Mouse (Mus musculus) thymus, postnatal 25 days (tissue): ENCODE measurements around the gene Ap1m1.

Source experiments
- DNase-seq: peaks from one replicate; pipeline ENCODE4 v3.0.0; 2022

Gene Ap1m1

DNA sequence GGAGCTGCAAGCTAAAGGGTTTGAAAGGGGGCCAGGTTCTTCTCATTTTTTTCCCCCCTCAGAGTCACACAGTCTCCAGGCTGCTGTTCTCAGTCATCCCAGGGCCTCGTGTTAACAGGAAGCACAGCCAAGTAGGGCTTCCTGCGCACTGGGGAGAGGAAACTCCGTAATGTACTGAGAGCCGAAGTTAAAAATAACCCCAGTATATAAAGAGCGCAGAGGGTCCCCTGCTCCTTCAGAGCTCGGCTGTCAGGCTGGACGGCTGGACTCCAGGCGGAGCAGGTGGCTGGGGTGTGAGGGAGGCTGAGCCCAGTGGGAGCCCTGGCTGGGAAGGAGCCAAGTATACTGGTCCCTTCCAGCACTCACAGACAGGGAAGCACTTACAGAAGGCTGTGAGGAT lies 55.9 kb downstream of the Ap1m1 start:
- DNase-seq, result peak; percentile 62

DNA sequence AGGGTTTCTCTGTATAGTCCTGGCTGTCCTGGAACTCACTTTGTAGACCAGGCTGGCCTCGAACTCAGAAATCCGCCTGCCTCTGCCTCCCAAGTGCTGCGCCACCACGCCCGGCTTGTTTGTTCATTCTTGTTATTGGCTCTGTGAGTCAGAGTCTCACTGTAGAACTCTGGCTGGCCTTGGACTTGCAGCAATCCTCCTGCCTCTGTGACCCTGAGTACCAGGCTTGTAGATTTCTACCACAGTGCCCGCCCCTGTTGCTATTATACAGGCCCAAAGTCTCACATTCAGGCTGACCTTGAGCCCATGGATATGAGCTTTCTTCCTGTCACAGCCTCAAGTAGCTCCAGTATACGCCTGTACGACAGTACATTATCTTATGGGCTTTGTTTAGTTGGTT lies 56.7 kb downstream of the Ap1m1 start:
- no peak for DNase-seq

DNA sequence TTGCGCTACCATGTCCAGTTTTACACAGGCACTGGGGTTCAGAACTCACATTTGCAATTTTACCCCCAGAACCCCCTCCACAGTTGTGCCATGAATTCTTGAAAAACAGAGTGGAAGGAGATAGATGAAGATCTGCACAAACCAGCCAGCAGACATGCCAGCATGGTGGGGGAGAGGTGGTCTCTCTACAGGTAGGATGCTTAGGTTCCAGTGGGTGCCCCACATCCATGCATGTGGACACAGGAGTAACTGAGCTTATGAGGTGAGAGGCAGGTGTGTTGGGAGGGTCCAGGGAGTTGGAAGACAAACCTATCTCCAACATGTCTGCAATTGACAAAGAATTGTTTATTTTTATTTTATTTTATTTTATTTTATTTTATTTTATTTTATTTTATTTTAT lies 59.1 kb downstream of the Ap1m1 start:
- no peak for DNase-seq

DNA sequence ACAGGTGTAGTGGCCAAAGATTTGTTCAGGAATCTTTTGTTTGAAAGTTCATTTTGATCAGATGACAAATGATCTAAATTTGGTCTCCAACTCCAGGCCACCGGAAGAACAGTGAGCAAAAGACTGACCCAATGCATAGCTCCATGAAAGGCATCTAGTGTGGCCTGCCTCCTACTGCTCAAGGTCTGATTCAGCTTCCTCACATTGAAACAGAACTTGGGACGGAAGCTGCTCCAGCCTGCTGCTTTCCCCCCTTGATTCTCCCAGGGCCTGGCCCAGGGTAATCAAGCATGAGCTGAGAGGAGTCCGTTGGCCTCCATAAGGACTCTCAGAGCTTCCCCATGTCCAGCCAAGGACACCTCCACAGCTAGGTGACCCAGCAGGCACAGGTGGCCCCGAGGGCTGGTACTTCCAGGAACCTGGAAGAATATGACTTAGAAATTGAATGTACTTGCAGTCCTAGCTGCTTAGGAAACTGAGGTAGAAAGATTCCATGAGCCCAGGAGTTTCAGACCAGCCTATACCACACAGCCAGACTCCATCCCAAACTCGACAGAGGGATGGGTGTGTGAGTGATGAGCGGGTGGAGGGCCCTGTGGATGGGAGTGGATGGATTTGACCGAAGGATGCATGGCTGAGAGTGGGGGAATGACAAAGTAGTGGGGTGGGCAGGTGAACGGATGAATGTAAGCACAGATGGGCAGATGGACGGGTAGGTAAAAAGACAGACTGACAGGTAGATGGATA lies 61.0 kb downstream of the Ap1m1 start:
- no peak for DNase-seq

DNA sequence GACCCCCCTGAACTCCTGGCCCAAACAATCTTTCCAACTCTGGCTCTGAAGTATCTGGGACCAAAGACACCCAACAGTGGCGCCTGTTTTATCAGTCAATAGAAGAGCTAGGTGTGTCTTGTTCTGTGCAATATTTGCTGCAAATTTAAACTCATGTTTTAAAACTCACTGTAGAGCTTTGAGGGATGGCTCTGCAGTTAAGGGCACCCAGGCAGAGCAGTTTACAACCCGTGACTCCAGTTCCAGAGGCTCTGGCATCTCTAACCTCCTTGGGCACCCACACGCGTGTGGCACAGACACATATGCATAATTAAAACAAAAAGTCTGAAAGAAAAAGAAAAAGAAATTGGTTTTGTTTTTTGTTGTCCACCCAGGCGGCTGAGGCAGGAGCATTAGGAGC lies 61.7 kb downstream of the Ap1m1 start:
- DNase-seq, result no peak

DNA sequence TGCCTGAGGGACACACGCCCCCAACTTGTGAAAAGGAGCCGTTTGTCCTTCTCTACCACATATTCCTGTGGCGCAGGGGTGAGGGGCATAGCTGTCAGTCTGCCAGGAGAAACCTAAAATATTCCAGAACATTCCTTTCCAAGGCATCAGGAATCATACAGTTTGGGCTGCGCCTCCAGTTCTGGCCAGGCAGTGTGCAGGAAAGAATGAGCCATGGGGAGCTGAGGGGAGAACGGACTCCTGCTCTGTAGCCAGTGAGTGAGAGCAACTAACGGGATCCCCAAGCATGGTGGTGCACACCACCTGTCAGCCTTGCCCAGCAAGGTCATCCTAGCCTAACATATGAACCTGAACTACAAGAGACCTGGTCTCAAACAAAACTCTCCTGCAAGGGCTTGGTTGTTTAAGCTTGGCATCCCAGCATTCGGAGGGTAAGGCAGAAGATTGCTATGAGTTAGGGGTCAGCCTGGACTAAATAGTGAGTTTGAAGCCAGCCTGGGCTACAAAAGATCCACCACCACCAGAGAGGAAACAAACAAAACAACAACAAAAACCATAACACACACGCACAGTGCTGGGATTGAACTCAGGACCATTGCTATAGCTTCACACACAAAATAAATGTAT lies 63.3 kb downstream of the Ap1m1 start:
- DNase-seq, result no peak

DNA sequence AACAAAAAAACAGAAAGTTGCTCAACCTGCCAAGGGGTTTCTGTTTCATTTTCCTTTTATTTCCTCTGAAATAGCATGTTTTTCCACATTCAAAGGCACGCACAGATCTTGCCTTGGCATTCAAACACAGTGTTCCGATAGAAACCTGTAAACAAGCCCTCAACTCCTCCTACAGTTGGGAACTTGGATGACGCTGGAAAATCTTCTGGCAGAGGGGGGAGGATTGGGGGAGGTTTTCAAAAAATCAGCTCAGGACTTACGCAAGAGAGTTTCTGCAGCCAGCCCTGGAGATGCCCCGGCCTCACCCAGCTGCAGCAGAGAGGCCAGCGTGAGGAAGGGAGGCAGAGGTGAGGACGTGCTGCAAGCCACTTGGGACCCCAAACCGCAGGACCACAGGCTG lies 63.8 kb downstream of the Ap1m1 start:
- DNase-seq, result peak; percentile 40

DNA sequence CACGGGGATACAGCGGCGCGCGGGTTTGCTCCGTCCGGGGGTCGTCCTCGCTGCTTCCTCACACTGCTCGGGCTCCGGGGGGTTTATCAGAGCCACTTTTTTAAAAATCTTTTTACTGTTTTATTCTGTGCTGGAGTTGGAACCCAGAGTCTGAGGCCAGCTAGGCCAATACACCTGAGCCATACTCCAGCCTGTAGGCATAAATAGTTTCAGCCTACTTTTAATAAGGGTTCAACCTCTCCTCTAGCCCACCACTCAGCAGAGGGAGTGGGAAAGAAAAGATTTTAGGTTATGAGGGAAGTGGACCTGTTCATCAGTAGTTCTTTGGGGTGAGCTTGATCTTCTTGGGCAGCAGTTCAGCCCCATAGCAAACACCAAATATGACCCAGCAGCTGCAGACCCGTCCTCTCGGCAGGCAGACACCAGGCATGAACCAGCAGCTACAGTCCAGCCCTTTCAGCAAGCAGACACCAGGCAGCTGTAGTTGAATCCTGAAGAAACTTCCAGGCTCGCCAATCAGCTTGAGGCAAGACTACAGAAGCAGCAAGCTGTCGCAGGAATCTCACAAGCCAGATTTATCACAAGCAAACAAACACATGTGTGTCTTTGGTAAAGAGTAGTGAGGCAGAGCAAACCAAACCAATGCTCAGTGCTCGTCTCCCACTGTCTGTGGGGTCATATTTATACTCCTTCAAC lies 65.5 kb downstream of the Ap1m1 start, which contains the start of gene Gm10282:
Gene Gm10282, minus strand, starts transcription at position 51 of the 696 bp plus-strand sequence.
- DNase-seq, result no peak

DNA sequence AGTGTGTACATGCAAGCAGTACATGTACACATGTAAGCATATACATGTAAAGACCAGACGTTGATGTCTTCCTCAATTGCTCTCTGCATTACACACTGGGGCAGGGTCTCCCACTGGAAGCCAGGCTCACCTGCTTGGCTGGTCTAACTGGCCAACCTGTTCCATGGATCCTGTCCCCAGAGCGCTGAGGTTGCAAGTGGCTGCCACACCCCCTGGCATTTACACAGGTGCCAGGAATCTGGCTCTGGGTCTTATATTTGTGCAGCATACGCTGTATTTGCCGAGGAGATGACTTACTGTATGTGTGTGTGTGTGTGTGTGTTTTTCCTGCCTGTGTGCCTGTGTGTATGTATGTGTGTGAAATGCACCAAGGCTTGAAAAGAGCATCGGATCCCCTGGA lies 67.1 kb downstream of the Ap1m1 start:
- DNase-seq, result no peak
